Mouse (Mus musculus) 3134 (cell line): ENCODE data around the gene Kctd2.

Source experiments
- DNase-seq: peaks from one replicate; pipeline ENCODE4 v3.0.0-alpha.2; 2011; ENCODE audit warnings: low spot score; ENCODE audit not compliant: insufficient read length; ENCODE audit errors: extremely low read depth

Kctd2 gene

GRCm38 (mm10) chr11:115400126-115400525 is 19.8 kb upstream of the Kctd2 start:
- no peak for DNase-seq

GRCm38 (mm10) chr11:115400630-115401391 is 19.1 kb upstream of the Kctd2 start:
- no peak for DNase-seq

- peak; percentile 94 for DNase-seq
Measured at GRCm38 (mm10) chr11:115403338-115404124, 16.4 kb upstream of the Kctd2 start, which contains the start of gene Mrpl58. Gene Mrpl58, plus strand, starts transcription at chr11:115403752.

GRCm38 (mm10) chr11:115405723-115406122 is 14.2 kb upstream of the Kctd2 start:
- no peak for DNase-seq

- DNase-seq: no peak
Measured at GRCm38 (mm10) chr11:115406858-115407401, 13.0 kb upstream of the Kctd2 start.

- DNase-seq: no peak
Measured at GRCm38 (mm10) chr11:115408266-115408920, 11.5 kb upstream of the Kctd2 start.

GRCm38 (mm10) chr11:115409556-115409955 is 10.4 kb upstream of the Kctd2 start:
- no peak for DNase-seq

GRCm38 (mm10) chr11:115420336-115421190 is 635 bp downstream of the Kctd2 start:
- peak; percentile 82 for DNase-seq

GRCm38 (mm10) chr11:115421328-115421727 is 1.4 kb downstream of the Kctd2 start:
- DNase-seq: no peak

GRCm38 (mm10) chr11:115421972-115422371 is 2.0 kb downstream of the Kctd2 start:
- no peak for DNase-seq

GRCm38 (mm10) chr11:115423091-115423490 is 3.2 kb downstream of the Kctd2 start:
- no peak for DNase-seq

GRCm38 (mm10) chr11:115424666-115425065 is 4.7 kb downstream of the Kctd2 start:
- no peak for DNase-seq

- no peak for DNase-seq
Measured at GRCm38 (mm10) chr11:115425671-115426070, 5.7 kb downstream of the Kctd2 start.

GRCm38 (mm10) chr11:115427482-115428331 is 7.8 kb downstream of the Kctd2 start:
- peak; percentile 55 for DNase-seq

GRCm38 (mm10) chr11:115429307-115429706 is 9.4 kb downstream of the Kctd2 start:
- DNase-seq: no peak

- DNase-seq: no peak
Measured at GRCm38 (mm10) chr11:115430561-115430960, 10.6 kb downstream of the Kctd2 start.

- no peak for DNase-seq
Measured at GRCm38 (mm10) chr11:115432814-115433213, 12.9 kb downstream of the Kctd2 start.

GRCm38 (mm10) chr11:115433342-115433741 is 13.4 kb downstream of the Kctd2 start:
- DNase-seq: no peak
